Mouse (Mus musculus) macrophage (primary cell): ENCODE data around the gene Hjurp. TPM values are rescaled to one million over a fixed set of nuclear protein-coding genes. Genes with fewer than 3 reads are reported as not detected.

ENCODE experiments used
- H3K27ac ChIP-seq: fragments of 350-480 bp; formaldehyde crosslinking; 2 replicates; pipeline ENCODE4 v1.9.0; 2021
- H3K36me3 ChIP-seq: fragments of 350-480 bp; formaldehyde crosslinking; 2 replicates; pipeline ENCODE4 v1.9.0; 2021; ENCODE audit errors: inconsistent target
- H3K4me3 ChIP-seq: fragments of 350-480 bp; formaldehyde crosslinking; 2 replicates; pipeline ENCODE4 v1.9.0; 2021; ENCODE audit errors: inconsistent target
- H3K79me2 ChIP-seq: fragments of 350-480 bp; formaldehyde crosslinking; 2 replicates; pipeline ENCODE4 v1.9.0; 2021; ENCODE audit errors: inconsistent target
- WGBS: methylation state at CpG from one replicate; pipeline ENCODE4 v1.1.7; 2026; ENCODE audit warnings: inconsistent platforms; ENCODE audit not compliant: missing documents; 5-methylcytosine and 5-hydroxymethylcytosine counted together
- polyA plus RNA-seq: library from polyadenylated mRNA; stranded (reverse); fragments of 250-400 nt; gene quantifications from 3 replicates; pipeline ENCODE4 v1.2.4, GENCODE M21; 2018; ENCODE audit warnings: inconsistent platforms

Gene Hjurp
- polyA plus RNA-seq, 1 experiment from 2014 or later = 11.5 TPM

DNA sequence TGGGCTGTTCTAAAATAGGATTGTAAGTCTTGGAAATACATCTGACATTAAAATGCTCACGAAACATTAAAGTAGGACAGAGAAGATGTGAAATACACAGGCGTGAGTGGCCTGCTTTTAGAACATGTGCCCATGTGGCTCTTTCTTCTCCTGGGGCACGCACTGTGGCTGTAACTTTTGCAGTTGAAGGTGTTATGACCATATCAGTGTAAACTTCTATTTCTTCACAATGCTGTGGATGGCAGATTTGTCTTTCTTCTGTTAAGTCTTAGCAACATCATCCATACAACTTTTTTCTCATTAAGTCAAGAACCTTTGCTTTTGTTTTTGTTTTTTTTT is 11.3 kb upstream of the Hjurp start:
- Histone ChIP-seq H3K27ac (no peak overlapping the region), H3K4me3 (no peak overlapping the region), H3K36me3 (no peaks in the 10 kb centered on the region), H3K79me2 (no peaks in the 10 kb centered on the region)
- 74% methylated on average over 3 of the region's 3 CpGs for WGBS

DNA sequence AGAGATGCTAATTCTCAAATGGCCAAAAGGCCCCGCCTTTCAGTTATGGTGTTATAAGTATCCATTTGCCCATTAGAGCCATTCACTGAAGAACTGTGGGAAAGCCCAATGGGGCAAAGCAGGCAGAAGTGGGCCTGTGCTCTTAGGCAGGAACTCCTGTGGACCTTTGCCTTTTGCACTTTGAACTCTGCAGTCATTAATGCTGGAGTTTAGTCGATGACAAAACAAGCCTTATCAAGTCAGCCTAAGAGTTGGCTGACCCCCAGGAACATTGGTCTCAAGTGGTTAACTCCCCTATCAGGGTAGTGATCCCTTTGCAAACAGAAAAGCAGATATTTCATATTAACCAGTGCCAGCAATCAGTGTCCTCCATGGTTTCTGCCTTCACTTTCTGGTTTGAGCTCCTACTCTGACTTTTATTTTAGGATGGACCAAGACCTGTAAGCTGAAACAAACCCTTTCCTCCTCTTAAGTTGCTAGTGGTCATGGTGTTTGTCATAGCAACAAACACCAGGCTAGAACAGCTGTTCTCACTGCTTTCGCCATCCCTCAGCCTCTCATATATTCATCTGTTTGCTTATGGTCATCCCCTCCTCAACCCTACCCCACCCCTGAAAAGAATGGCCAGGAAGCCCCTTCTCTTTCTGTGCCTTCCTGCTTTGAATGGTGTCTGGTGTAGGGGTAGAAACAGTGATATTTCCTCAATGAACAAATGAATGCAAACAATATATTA is 10.8 kb upstream of the Hjurp start:
- Histone ChIP-seq H3K27ac (no peak overlapping the region), H3K36me3 (no peaks in the 10 kb centered on the region), H3K4me3 (no peak overlapping the region), H3K79me2 (no peaks in the 10 kb centered on the region)
- 41% methylated on average over 3 of the region's 3 CpGs for whole genome bisulfite sequencing

DNA sequence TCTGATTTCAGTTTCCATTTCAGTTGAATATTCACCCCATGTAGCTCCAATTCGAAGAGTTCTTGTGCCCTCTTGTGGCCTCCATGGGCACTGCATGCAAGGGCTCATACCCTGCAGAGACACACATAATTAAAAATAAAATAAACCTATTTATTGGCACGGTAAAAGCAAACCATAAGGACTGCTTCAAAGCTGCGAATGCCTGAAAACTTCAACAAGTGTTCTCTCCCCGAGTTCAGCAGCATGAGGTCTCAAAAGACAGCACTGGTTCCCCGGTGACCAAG is 10.2 kb upstream of the Hjurp start:
- Histone ChIP-seq H3K4me3 (no peak overlapping the region), H3K36me3 (no peaks in the 10 kb centered on the region), H3K27ac (no peak overlapping the region), H3K79me2 (no peaks in the 10 kb centered on the region)
- WGBS = 36% methylated on average over 5 of the region's 5 CpGs

DNA sequence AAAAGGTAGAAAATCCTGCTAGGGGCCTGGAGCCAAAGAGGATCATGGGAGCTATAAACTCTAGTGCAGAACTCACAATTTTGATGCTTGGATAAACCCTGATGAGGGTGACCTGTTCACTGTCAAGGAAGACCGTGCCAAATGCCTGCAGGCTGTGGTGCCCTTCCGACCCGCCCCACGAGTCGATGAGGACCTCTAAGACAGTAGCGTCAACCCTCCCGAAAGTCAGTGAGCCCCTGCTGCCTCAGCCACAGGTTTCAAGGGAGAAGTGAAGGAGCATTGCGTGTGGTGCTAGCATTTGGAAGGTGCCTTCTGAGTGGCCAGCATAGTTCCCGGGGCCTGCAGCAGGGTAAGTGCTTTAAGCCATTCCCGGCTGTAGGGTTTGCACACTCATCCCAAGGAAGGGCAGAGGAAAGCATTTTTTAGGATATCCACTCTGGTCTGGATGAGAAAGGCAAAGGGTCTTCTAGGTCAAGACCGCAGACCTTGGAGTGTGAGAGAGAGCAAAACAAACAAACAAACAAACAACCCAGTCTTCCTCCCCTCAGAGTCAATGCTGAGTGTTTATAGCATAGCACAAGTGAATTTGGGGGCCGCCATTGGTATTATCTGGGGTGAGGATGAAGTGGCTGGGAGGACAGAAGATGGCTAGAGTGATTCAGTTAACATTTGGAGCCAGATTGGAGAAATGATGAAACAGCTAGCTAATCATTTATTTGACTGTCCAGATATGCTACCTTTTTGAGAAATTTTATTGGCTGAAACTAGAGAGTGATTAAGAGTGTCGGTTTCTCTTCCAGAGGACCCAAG is 9.7 kb upstream of the Hjurp start:
- 74% methylated on average over 13 of the region's 13 CpGs for WGBS
- H3K4me3 ChIP-seq = no peak overlapping the region
- H3K79me2 ChIP-seq = no peaks in the 10 kb centered on the region
- no peak overlapping the region for H3K27ac ChIP-seq
- no peaks in the 10 kb centered on the region for H3K36me3 ChIP-seq

DNA sequence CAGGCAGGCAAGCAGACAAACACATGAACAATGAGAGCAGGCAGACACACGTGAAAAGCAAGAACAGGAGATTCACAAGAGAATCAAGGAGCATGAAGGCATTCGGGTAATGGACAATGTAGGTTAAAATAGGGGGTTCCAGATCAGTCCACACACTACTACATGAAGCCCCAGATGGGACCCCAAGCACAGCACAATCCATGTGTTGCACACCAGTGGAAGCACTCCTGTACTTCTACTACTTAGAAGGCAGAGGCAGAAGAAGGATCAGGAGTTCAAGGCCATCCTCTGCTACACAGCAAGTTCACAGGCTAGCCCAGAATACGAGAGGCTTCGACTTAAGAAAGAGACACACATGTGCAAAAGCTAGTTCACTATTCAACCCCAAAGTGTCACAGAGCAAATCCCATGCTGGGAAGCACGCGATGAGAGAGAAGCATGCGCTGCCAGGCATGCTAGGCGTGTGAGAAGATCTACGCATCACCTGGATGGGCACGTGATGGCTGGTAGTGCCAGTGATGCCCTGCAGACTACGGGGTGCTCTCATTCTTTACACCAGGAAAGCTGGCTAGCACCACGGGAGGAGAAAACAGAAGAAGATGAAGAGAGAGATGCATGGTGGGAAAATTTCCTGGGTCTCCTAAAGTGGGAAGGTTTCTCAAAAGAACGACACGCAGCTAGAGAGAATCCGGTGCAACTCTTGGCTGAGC is 8.9 kb upstream of the Hjurp start:
- Histone ChIP-seq H3K4me3 (no peak overlapping the region), H3K27ac (no peak overlapping the region), H3K36me3 (no peaks in the 10 kb centered on the region), H3K79me2 (no peaks in the 10 kb centered on the region)
- 83% methylated on average over 15 of the region's 15 CpGs for WGBS

DNA sequence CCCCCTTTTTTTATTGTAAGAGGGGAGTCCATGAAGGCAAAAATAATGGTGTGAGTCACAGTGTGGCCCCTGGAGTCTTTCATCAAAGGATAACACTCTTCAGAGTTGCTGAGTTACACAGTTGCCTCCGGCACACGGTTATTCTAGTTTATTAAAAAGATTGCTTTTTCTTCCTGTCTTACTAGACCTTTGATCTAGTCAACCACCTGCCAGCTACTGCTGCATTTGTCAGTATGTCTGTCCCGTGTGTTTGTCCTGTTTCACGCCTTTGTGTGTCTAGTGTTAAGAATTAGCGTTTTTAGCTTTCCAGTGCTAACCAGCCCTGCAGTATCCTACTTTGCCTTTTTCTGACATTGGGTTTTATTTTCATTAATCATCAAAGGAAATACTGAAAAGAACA is 8.2 kb upstream of the Hjurp start:
- no peak overlapping the region for H3K27ac ChIP-seq
- WGBS = 72% methylated on average over 5 of the region's 5 CpGs
- H3K79me2 ChIP-seq = no peaks in the 10 kb centered on the region
- H3K36me3 ChIP-seq = no peaks in the 10 kb centered on the region
- no peak overlapping the region for H3K4me3 ChIP-seq

DNA sequence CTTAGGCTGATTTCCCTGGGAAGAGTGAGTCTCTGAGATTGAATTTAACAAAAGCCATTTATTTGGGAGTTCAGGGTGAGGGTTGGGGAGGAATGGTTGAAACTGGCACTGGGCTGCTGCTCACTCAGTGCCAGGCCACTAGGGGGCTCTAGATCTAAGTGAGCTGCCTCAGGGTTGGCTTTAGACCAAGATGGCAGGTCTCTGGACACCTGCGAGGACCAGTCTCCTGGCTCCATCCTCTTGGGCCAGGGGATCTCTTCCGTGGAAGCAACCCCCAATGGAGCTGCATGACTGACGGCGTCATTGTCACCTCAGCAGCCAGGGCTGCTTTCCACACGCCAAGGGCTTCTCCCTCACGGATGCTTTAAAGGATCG is 7.5 kb upstream of the Hjurp start:
- H3K4me3 ChIP-seq = no peak overlapping the region
- H3K36me3 ChIP-seq = no peaks in the 10 kb centered on the region
- H3K27ac ChIP-seq = no peak overlapping the region
- 59% methylated on average over 7 of the region's 7 CpGs for WGBS
- no peaks in the 10 kb centered on the region for H3K79me2 ChIP-seq

DNA sequence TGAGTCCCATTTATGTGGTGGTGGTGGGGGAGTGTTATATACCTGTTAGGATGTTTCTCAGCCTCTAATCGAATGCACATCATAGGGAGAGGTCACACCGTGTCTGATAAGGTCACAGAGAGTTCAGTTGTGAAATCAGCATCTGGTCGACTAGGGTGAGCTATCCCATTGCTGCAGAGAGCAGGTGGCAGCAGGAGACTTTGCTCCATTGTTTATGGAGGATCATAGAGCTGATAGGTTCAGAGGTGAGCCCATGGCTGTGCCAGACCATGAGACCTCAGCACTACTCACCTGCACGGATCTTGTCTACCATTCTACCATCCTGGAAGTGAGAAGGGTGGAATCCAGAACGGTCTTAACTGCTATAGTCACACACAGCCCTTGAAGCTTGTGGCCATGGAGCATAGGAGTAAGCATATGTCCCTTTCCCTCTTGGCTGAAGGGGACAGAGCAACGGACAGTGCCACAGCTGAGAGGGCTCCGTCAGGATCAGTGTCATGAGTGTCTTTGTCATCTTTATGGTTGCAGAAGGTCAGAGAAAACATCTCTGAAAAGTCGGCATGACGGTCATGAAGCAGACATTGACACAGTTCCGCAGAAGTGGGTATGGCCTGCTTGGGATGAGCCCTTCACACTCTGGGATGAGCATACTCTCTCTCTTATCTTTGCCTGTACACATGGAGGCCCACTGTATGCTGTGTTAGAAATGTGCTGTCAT is 7.0 kb upstream of the Hjurp start:
- H3K79me2 ChIP-seq = no peaks in the 10 kb centered on the region
- H3K4me3 ChIP-seq = no peak overlapping the region
- no peaks in the 10 kb centered on the region for H3K36me3 ChIP-seq
- WGBS = 63% methylated on average over 10 of the region's 10 CpGs
- no peak overlapping the region for H3K27ac ChIP-seq

DNA sequence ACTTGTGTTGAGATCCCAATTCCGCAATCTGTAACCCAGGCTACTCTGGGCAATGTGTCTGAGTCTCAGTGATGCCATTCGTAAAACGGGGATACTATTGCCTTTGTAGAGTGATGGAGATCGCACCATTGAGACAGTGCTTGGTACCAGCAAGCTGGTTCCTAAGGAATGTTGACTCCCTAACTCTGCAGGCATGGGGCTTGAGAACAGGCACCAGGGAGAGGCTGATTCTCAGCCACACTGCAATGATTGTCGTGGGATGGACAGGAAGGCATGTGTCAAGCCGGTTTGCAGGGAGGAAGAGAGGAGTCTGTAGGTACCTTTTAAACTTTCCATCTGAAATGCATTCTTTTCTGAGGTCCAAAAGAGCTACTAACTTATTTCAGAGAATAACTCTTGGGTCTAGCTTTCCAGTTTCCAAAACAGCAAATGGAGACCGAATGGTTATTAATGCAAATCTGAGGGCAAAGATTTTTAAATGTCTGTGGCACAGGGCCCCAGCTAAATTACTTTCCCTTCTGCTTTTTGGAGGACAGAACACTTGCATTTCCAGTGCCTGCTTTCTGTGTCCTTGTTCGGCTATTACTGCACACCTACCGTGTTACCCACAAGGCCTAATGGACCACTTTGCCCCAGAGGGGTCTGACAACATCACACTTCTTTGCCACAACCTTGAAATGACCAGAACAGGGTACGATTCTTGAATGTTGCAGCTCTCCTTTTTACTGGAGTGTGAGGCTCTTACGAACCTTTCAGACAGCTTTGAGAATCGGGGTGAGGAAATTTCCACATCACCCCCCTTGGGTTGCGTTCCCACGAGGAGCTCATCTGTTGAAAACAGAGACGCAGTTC is 6.2 kb upstream of the Hjurp start:
- Histone ChIP-seq H3K4me3 (no peak overlapping the region), H3K79me2 (no peaks in the 10 kb centered on the region), H3K27ac (no peak overlapping the region), H3K36me3 (no peaks in the 10 kb centered on the region)
- 62% methylated on average over 15 of the region's 15 CpGs for WGBS

DNA sequence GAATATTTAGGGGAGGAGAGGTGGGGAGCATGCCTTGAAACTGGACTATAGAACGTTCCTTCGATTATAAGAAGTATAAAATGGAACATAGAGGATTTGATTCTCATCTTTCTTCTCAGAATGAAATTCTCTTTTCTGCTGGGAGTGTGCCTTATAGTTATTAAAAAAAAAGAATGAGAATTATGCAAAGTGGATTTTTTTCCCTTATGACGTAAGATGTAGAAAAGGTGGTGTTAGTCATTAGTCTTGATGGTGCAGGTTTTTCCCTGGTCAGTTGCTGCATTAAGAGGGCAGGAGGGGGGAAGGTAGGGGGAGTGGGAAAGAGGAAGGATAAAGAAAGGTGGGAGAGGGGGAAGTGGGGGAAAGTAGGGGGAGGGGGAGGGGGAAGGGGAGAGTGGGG is 4.9 kb upstream of the Hjurp start:
- no peak overlapping the region for H3K4me3 ChIP-seq
- H3K36me3 ChIP-seq = no peaks in the 10 kb centered on the region

DNA sequence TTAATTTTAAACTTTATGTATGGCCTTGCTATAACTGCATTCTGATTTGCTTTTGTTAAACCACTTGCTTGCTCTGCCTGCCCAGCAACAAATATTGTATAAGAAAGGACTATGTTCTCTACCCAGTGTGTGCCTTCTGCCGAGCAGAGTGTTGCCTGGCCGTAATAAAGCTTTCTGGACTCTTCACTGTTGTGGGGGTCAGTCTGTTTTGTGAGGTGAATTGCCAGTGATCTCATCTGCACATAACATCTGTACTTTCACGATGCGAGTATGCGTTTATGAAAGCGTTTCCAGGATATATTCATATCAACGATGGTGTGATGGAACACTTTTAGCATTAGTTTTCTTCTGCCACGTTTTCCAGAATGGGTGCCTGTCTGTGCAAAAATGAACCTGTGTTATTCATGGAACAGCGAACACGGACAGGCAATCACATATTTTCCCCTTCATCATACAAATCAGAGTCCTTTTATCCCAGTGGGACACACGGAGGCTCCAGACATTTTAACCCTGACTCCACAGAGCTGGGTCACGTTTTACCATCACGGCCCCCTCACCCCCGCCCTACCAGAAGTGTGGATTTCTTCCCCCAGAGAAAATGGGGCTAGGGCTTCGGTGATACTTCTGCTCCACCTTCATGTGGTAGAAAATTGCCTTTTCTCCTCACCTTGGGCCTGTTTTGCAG is 2.7 kb upstream of the Hjurp start:
- 82% methylated on average over 15 of the region's 15 CpGs for WGBS
- Histone ChIP-seq H3K27ac (no peak overlapping the region), H3K4me3 (no peak overlapping the region), H3K36me3 (no peaks in the 10 kb centered on the region), H3K79me2 (peaks cover 20% of the 10 kb centered on the region)

More for the DNA sequence above, 4.9 kb upstream of the Hjurp start:
- Histone ChIP-seq H3K27ac (no peak overlapping the region), H3K79me2 (no peaks in the 10 kb centered on the region)
- WGBS = 57% methylated on average over 3 of the region's 3 CpGs

DNA sequence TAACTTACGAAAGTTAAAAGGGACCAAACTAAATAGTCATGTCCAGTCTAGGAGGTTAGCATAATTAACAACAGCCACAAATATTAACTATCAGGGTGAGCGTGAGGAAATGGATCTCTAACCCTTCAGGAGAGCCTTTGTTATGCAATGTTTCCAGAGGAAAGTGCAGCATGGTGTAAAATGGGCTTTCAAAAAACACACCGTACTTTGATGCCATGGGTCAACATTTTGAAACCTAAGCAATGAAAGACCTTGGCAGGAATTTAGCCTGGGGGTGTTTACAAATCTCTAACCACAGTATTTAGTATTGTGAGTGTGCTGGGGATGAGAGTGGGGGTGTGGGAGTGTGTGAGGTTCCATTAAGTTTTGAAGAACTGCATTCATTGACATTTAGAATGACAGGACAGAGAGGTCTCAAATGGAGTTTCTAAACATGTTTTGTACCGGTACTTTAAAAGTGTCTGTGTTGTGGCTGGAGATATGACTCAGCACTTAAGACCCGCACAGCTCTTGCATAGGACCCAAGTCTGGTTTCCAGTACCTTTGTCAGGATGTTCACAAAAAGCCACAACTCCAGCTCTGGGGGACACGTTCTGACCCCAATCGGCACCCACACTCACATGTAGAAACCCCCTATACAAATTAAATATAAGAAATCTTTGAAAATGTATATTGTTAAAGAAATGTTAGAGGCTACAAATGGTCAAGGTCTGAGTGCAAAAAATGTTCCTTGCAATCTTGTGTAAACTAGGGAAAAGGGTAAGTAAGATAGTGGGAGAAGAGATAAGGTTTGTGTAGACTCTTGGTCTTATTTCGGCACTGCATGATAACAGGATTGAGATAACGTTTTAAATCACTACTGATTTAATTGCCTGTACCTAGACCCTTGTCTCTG is 1.9 kb upstream of the Hjurp start:
- Histone ChIP-seq H3K27ac (no peak overlapping the region), H3K79me2 (peaks cover 27% of the 10 kb centered on the region), H3K36me3 (peaks cover 4% of the 10 kb centered on the region; the same call in 1 of the 2 replicates), H3K4me3 (no peak overlapping the region)
- WGBS = 51% methylated on average over 9 of the region's 9 CpGs
